Mouse (Mus musculus): Measurements from ENCODE around the gene Daxx. TPM values are rescaled to one million over a fixed set of nuclear protein-coding genes. Genes with fewer than 3 reads are reported as not detected.
"Not testable (repeated sequence)": the region's sequence is repeated elsewhere in the genome, so short reads cannot be mapped to it uniquely, and the experiment has no call there.

Gene Daxx
- total RNA-seq (2021) = 10 to 100 TPM; 21.9 to 24.9 TPM
- long read RNA-seq, experiment 1, transcript Daxx-201 (8 exons, 2,581 nt) = major isoform, 12 of 18 reads
- long read RNA-seq, experiment 1, partial matches to known transcripts = 6 of 18 reads
- long read RNA-seq, experiment 1, other reads (novel, unspliced or antisense) = 0 of 18 reads
- long read RNA-seq, experiment 2, transcript Daxx-201 (8 exons, 2,581 nt) = major isoform, 12 of 17 reads
- long read RNA-seq, experiment 2, partial matches to known transcripts = 2 of 17 reads
- long read RNA-seq, experiment 2, other reads (novel, unspliced or antisense) = 3 of 17 reads

GRCm38 (mm10) chr17:33909077-33909868 lies at the start of gene Daxx:
Gene Daxx, plus strand, starts transcription at chr17:33909414.
- peak; percentile 98 to 99 for DNase-seq (ENCODE audit: low spot score in 2 of 2)

GRCm38 (mm10) chr17:33865330-33866030 lies 43.7 kb upstream of the Daxx start:
- DNase-seq (ENCODE audit: low spot score in 2 of 2) = no peak

GRCm38 (mm10) chr17:33873537-33873936 lies 35.7 kb upstream of the Daxx start, which contains the start of gene Gm7029:
Gene Gm7029, plus strand, starts transcription at chr17:33873837.
- DNase-seq (ENCODE audit: low spot score in 2 of 2) = not testable (repeated sequence)

- no peak for DNase-seq (ENCODE audit: low spot score in 2 of 2)
Observed at GRCm38 (mm10) chr17:33874411-33874810, 34.8 kb upstream of the Daxx start.

- DNase-seq (ENCODE audit: low spot score in 2 of 2) = not testable (repeated sequence)
Observed at GRCm38 (mm10) chr17:33875797-33876196, 33.4 kb upstream of the Daxx start.

- DNase-seq (ENCODE audit: low spot score in 2 of 2) = not testable (repeated sequence)
Observed at GRCm38 (mm10) chr17:33884320-33884719, 24.9 kb upstream of the Daxx start.

GRCm38 (mm10) chr17:33887802-33888201 lies 21.4 kb upstream of the Daxx start:
- DNase-seq (ENCODE audit: low spot score in 2 of 2) = not testable (repeated sequence)

GRCm38 (mm10) chr17:33888230-33888629 lies 21.0 kb upstream of the Daxx start:
- DNase-seq (ENCODE audit: low spot score in 2 of 2) = not testable (repeated sequence)

GRCm38 (mm10) chr17:33889941-33890532 lies 19.2 kb upstream of the Daxx start:
- not testable (repeated sequence) for DNase-seq (ENCODE audit: low spot score in 2 of 2)

GRCm38 (mm10) chr17:33890533-33891059 lies 18.6 kb upstream of the Daxx start, which contains the start of gene Kifc1:
Gene Kifc1, minus strand, starts transcription at chr17:33890661.
- DNase-seq (ENCODE audit: low spot score in 2 of 2) = peak; percentile 97 to 99

- no peak for DNase-seq (ENCODE audit: low spot score in 2 of 2)
Observed at GRCm38 (mm10) chr17:33891357-33891756, 17.9 kb upstream of the Daxx start.

GRCm38 (mm10) chr17:33891892-33892291 lies 17.3 kb upstream of the Daxx start:
- DNase-seq (ENCODE audit: low spot score in 2 of 2) = not testable (repeated sequence)

GRCm38 (mm10) chr17:33892429-33892828 lies 16.8 kb upstream of the Daxx start:
- no peak for DNase-seq (ENCODE audit: low spot score in 2 of 2)

GRCm38 (mm10) chr17:33893011-33893410 lies 16.2 kb upstream of the Daxx start:
- not testable (repeated sequence) for DNase-seq (ENCODE audit: low spot score in 2 of 2)

- no peak for DNase-seq (ENCODE audit: low spot score in 2 of 2)
Observed at GRCm38 (mm10) chr17:33897114-33897794, 12.0 kb upstream of the Daxx start.

GRCm38 (mm10) chr17:33898193-33898592 lies 11.0 kb upstream of the Daxx start:
- DNase-seq (ENCODE audit: low spot score in 2 of 2) = not testable (repeated sequence)

GRCm38 (mm10) chr17:33899642-33900041 lies 9.6 kb upstream of the Daxx start:
- DNase-seq (ENCODE audit: low spot score in 2 of 2) = no peak

- no peak for DNase-seq (ENCODE audit: low spot score in 2 of 2)
Observed at GRCm38 (mm10) chr17:33900281-33900988, 8.8 kb upstream of the Daxx start.

- DNase-seq (ENCODE audit: low spot score in 2 of 2) = no peak
Observed at GRCm38 (mm10) chr17:33900989-33901314, 8.3 kb upstream of the Daxx start.

- no peak for DNase-seq (ENCODE audit: low spot score in 2 of 2)
Observed at GRCm38 (mm10) chr17:33901653-33902052, 7.6 kb upstream of the Daxx start.

All from gastrocnemius, postnatal 4 days (tissue).